Mouse (Mus musculus) hindbrain, embryonic 10.5 days (tissue): ENCODE results near the gene Dlg2. TPM values are rescaled to one million over a fixed set of nuclear protein-coding genes. Genes with fewer than 3 reads are reported as not detected.

Experiments
- DNase-seq: peaks from one replicate; pipeline ENCODE4 v3.0.0-alpha.2; 2017; ENCODE audit warnings: low spot score
- H3K27ac ChIP-seq: fragments of 300-500 bp; sonication (generic); 2 replicates; pipeline ENCODE4 v1.5.1; 2016; ENCODE audit warnings: mild to moderate bottlenecking, moderate library complexity
- H3K27me3 ChIP-seq: fragments of 300-500 bp; sonication (generic); 2 replicates; pipeline ENCODE4 v1.6.1; 2016; ENCODE audit warnings: mild to moderate bottlenecking; ENCODE audit not compliant: poor library complexity, insufficient read depth, severe bottlenecking
- H3K36me3 ChIP-seq: fragments of 300-500 bp; sonication (generic); 2 replicates; pipeline ENCODE4 v1.6.1; 2016; ENCODE audit warnings: mild to moderate bottlenecking, moderate library complexity
- H3K4me1 ChIP-seq: fragments of 300-500 bp; sonication (generic); replicated peaks from 2 replicates; pipeline ENCODE4 v1.6.1; 2016; ENCODE audit warnings: mild to moderate bottlenecking
- H3K4me3 ChIP-seq: fragments of 300-500 bp; sonication (generic); 2 replicates; pipeline ENCODE4 v1.5.1; 2016; ENCODE audit warnings: mild to moderate bottlenecking, moderate library complexity
- H3K9me3 ChIP-seq: fragments of 300-500 bp; sonication (generic); 2 replicates; pipeline ENCODE4 v1.6.1; 2016; ENCODE audit warnings: mild to moderate bottlenecking, moderate library complexity
- WGBS: fragments of 180-500 bp; shearing (Covaris S2); methylation state at CpG from one replicate; pipeline ENCODE4 v1.1.7; 2016; 5-methylcytosine and 5-hydroxymethylcytosine counted together
- polyA plus RNA-seq: library from polyadenylated mRNA; unstranded; fragments of >200 nt; fragmentation: Nextera tagmentation; extraction: Ambion mirVana; gene quantifications from 2 replicates; pipeline ENCODE4 v1.2.1, GENCODE M21; 2016

Dlg2 gene
- polyA plus RNA-seq, 1 experiment from 2014 or later = 2.2 TPM

GRCm38 (mm10) chr7:92066851-92067250 is 1590.4 kb downstream of the Dlg2 start:
- no peaks in the 10 kb centered on the region for H3K9me3 ChIP-seq
- no peak overlapping the region for H3K4me3 ChIP-seq
- H3K27me3 ChIP-seq = no peaks in the 10 kb centered on the region
- 80% methylated on average over 4 of the region's 4 CpGs for WGBS
- H3K4me1 ChIP-seq = no peaks in the 10 kb centered on the region
- no peaks in the 10 kb centered on the region for H3K36me3 ChIP-seq
- DNase-seq = no peak
- no peak overlapping the region for H3K27ac ChIP-seq

- Histone ChIP-seq H3K4me1 (no peaks in the 10 kb centered on the region), H3K27me3 (no peaks in the 10 kb centered on the region), H3K27ac (no peak overlapping the region), H3K36me3 (no peaks in the 10 kb centered on the region), H3K4me3 (no peak overlapping the region), H3K9me3 (no peaks in the 10 kb centered on the region)
- WGBS = 53% methylated on average over 3 of the region's 3 CpGs
- DNase-seq = no peak
These were observed 1611.0 kb downstream of the Dlg2 start for GRCm38 (mm10) chr7:92087429-92087828.

GRCm38 (mm10) chr7:92093860-92094259 is 1617.4 kb downstream of the Dlg2 start:
- H3K27ac ChIP-seq = no peak overlapping the region
- no peaks in the 10 kb centered on the region for H3K36me3 ChIP-seq
- 7% methylated on average over 3 of the region's 3 CpGs for WGBS
- H3K4me1 ChIP-seq = no peaks in the 10 kb centered on the region
- no peak overlapping the region for H3K4me3 ChIP-seq
- H3K27me3 ChIP-seq = no peaks in the 10 kb centered on the region
- H3K9me3 ChIP-seq = no peaks in the 10 kb centered on the region
- peak; percentile 69 for DNase-seq

DNA sequence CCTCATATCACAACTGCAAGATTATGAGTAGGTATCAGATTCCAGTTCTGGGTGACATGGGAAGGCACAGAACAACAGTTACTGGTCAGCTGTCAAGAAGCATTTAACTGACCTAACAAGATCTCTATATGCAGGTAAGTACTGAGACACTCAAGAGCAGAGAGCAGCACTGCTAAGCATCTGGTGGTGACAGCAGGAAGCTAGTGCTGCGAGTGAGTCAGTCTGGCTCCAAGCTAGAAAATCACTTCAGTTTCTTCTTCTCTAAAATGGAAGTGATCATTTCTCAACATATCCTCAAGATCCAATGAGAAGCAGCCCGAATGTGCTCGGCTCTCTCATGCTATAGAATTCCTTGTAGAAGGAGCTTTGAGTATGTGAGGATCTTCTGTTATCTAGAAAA is 1618.7 kb downstream of the Dlg2 start:
- H3K36me3 ChIP-seq = no peaks in the 10 kb centered on the region
- no peaks in the 10 kb centered on the region for H3K4me1 ChIP-seq
- H3K27ac ChIP-seq = no peak overlapping the region
- WGBS = 83% methylated on average over 3 of the region's 3 CpGs
- no peak overlapping the region for H3K4me3 ChIP-seq
- H3K9me3 ChIP-seq = no peaks in the 10 kb centered on the region
- no peaks in the 10 kb centered on the region for H3K27me3 ChIP-seq
- DNase-seq = no peak

DNA sequence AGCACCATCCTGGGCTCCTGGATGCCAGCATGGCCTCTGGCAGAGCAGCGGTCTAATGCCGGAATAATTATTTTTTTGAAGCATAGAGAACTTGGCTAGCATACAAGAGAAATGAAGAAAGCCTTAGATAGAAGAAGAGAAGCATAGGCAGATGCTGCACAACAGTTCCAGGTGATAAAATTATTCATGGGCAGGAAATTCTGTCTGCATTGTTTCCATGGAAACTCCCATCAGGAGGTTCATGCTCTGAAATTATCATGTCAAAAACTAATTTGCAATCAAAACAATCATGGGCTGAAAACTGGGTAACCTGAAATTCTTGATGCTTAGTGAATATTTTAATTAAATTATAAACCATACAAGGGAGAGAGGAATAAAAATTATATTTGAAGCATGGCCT is 1624.4 kb downstream of the Dlg2 start:
- 94% methylated on average over 2 of the region's 2 CpGs for WGBS
- DNase-seq = no peak
- H3K36me3 ChIP-seq = no peaks in the 10 kb centered on the region

GRCm38 (mm10) chr7:92102892-92103543 is 1626.5 kb downstream of the Dlg2 start:
- Histone ChIP-seq H3K27ac (no peak overlapping the region), H3K4me3 (no peak overlapping the region), H3K27me3 (no peaks in the 10 kb centered on the region), H3K9me3 (no peaks in the 10 kb centered on the region), H3K36me3 (no peaks in the 10 kb centered on the region), H3K4me1 (no peaks in the 10 kb centered on the region)
- 20% methylated on average over 4 of the region's 4 CpGs for WGBS
- DNase-seq = peak; percentile 62

More for the DNA sequence above, 1624.4 kb downstream of the Dlg2 start:
- H3K27me3 ChIP-seq = no peaks in the 10 kb centered on the region
- no peak overlapping the region for H3K4me3 ChIP-seq
- H3K4me1 ChIP-seq = no peaks in the 10 kb centered on the region
- no peak overlapping the region for H3K27ac ChIP-seq
- H3K9me3 ChIP-seq = no peaks in the 10 kb centered on the region

GRCm38 (mm10) chr7:92105477-92105876 is 1629.0 kb downstream of the Dlg2 start:
- no peak overlapping the region for H3K27ac ChIP-seq
- no peak for DNase-seq

DNA sequence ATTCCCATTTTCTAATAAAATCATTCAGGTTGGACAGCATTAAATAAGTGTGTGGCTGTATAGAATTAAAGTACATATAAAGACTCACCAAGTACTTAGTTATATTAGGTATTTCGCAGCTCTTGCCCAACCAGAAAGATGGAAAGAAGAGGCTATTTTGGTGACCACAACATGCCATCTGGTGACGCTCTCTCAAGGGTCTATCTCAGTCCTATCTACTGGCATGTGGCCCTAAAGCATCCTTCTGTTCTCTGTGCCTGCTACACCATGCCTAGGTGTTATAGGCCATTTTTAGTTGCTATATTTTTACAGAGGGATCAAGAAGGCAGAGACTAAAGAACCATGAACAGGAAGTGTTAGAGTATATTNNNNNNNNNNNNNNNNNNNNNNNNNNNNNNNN is 1629.5 kb downstream of the Dlg2 start:
- DNase-seq = no peak
- Histone ChIP-seq H3K4me3 (no peak overlapping the region), H3K36me3 (no peaks in the 10 kb centered on the region), H3K27ac (no peak overlapping the region), H3K27me3 (no peaks in the 10 kb centered on the region), H3K9me3 (no peaks in the 10 kb centered on the region), H3K4me1 (no peaks in the 10 kb centered on the region)
- 79% methylated on average over 2 of the region's 2 CpGs for WGBS

More at GRCm38 (mm10) chr7:92105477-92105876, 1629.0 kb downstream of the Dlg2 start:
- no peaks in the 10 kb centered on the region for H3K4me1 ChIP-seq
- no peaks in the 10 kb centered on the region for H3K27me3 ChIP-seq
- 48% methylated on average over 2 of the region's 2 CpGs for WGBS
- H3K4me3 ChIP-seq = no peak overlapping the region
- H3K9me3 ChIP-seq = no peaks in the 10 kb centered on the region
- no peaks in the 10 kb centered on the region for H3K36me3 ChIP-seq

GRCm38 (mm10) chr7:92113065-92113464 is 1636.6 kb downstream of the Dlg2 start:
- WGBS = 85% methylated on average over 4 of the region's 4 CpGs
- H3K4me1 ChIP-seq = no peaks in the 10 kb centered on the region
- H3K27ac ChIP-seq = no peak overlapping the region
- DNase-seq = no peak
- H3K4me3 ChIP-seq = no peak overlapping the region
- no peaks in the 10 kb centered on the region for H3K36me3 ChIP-seq
- H3K27me3 ChIP-seq = no peaks in the 10 kb centered on the region
- H3K9me3 ChIP-seq = no peaks in the 10 kb centered on the region

DNA sequence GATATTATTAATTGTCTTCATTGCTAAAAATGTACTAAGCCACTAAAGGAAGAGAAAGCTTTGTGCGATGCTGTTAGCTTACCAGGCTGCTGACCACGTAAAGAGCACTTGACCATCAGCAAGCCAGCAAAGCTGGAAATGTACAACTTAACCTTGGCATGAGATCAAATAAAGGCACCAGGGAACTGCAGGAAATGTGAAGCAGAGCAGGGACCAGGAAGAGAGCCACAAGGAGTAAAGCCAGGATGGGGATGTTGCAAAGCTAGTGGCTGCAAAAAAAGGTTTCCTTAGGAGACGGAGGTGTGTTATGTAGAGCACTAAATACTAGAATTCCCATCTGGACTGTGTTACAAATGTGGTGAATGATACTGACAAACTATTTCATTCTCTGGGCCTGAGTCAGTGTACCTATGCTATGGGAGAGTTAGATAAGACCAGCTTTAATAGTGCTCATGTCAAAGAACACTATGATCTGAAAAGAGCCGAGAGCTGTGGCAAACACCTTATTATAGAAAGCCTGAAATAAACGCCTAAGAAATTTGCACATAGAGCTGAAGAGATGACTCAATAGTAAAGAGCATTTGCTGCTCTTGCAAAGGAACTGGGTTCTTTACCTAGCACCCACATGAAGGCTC is 1638.9 kb downstream of the Dlg2 start:
- WGBS = 88% methylated on average over 5 of the region's 5 CpGs
- no peak overlapping the region for H3K4me3 ChIP-seq
- no peak overlapping the region for H3K27ac ChIP-seq
- H3K9me3 ChIP-seq = no peaks in the 10 kb centered on the region
- DNase-seq = no peak
- no peaks in the 10 kb centered on the region for H3K4me1 ChIP-seq
- H3K36me3 ChIP-seq = no peaks in the 10 kb centered on the region
- H3K27me3 ChIP-seq = no peaks in the 10 kb centered on the region

DNA sequence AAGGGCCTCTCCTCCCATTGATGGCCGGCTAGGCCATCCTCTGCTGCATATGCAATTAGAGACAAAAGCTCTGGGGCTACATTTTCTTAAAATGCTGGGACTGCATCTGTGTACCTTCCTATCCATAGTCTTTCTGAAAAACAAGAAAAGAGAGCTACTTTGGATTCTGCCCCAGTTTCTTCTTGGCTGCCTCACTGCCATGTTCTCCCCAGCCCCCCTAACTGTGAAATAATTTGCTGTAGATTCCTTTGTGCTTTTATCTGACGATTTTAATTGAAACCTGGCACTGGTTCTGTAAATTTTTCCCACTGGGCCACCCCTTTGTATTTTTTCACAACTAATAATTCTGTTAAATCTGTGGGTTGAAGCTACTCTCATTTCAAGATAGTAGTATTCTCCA is 1646.8 kb downstream of the Dlg2 start:
- no peak for DNase-seq
- Histone ChIP-seq H3K4me1 (no peaks in the 10 kb centered on the region), H3K27me3 (no peaks in the 10 kb centered on the region), H3K36me3 (no peaks in the 10 kb centered on the region), H3K4me3 (no peak overlapping the region), H3K9me3 (no peaks in the 10 kb centered on the region), H3K27ac (no peak overlapping the region)
- WGBS = 71% methylated on average over 2 of the region's 2 CpGs

- Histone ChIP-seq H3K4me1 (no peaks in the 10 kb centered on the region), H3K4me3 (no peak overlapping the region), H3K27ac (no peak overlapping the region), H3K9me3 (no peaks in the 10 kb centered on the region), H3K27me3 (no peaks in the 10 kb centered on the region), H3K36me3 (no peaks in the 10 kb centered on the region)
- DNase-seq = no peak
- WGBS = 79% methylated on average over 3 of the region's 3 CpGs
These were observed 1649.4 kb downstream of the Dlg2 start for GRCm38 (mm10) chr7:92125886-92126285.

DNA sequence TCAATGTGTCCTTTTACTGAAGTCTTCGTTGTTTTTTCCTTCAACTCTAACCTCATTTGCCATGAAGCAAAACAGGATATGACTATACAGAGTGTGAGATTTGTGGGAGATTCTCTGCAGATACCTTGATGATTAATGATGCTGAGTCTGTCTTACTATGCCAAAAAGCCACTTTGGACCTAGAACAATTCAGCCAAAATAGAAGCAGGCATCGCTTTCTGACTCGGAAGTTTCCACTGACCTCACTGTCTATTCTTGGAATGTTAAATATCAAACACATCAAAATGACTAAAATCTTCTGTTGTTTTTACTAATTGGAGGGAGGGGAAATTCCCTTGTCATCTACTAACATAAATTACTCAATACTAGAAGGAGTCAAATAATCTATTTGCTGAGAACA is 1657.8 kb downstream of the Dlg2 start:
- H3K27me3 ChIP-seq = no peaks in the 10 kb centered on the region
- DNase-seq = no peak
- 93% methylated on average over 3 of the region's 3 CpGs for WGBS
- no peaks in the 10 kb centered on the region for H3K4me1 ChIP-seq
- no peaks in the 10 kb centered on the region for H3K36me3 ChIP-seq
- H3K9me3 ChIP-seq = no peaks in the 10 kb centered on the region
- no peak overlapping the region for H3K4me3 ChIP-seq
- no peak overlapping the region for H3K27ac ChIP-seq
